Mouse (Mus musculus) cortical plate, adult 2 months (tissue): Measurements from ENCODE around the gene Thbd. TPM values are rescaled to one million over a fixed set of nuclear protein-coding genes. Genes with fewer than 3 reads are reported as not detected.

Experiments used
- H3K27ac ChIP-seq: fragments of 200-500 bp; 2 replicates; pipeline ENCODE4 v1.5.1; 2012; ENCODE audit warnings: low read length, control low read depth, inconsistent platforms; ENCODE audit not compliant: insufficient read depth
- H3K4me1 ChIP-seq: fragments of 200-500 bp; 2 replicates; pipeline ENCODE4 v1.6.1; 2011; ENCODE audit warnings: low read length; ENCODE audit not compliant: control insufficient read depth, insufficient read depth
- H3K4me3 ChIP-seq: fragments of 200-500 bp; 2 replicates; pipeline ENCODE4 v1.5.1; 2011; ENCODE audit warnings: mild to moderate bottlenecking, low read length, control low read depth; ENCODE audit not compliant: insufficient read depth
- CTCF ChIP-seq: fragments of 200-500 bp; IDR thresholded peaks from 2 replicates; pipeline ENCODE4 v1.5.1; 2011; ENCODE audit warnings: mild to moderate bottlenecking, control low read depth, low read length; ENCODE audit not compliant: insufficient read depth; ENCODE audit errors: extremely low read depth
- POLR2A ChIP-seq: fragments of 200-500 bp; IDR thresholded peaks from 2 replicates; pipeline ENCODE4 v1.6.1; 2011; ENCODE audit warnings: mild to moderate bottlenecking, low read length, control low read depth; ENCODE audit not compliant: insufficient read depth; ENCODE audit errors: extremely low read depth
- polyA plus RNA-seq: library from polyadenylated mRNA; depleted of rRNA; stranded (reverse); fragments of >200 nt; gene quantifications from 2 replicates; pipeline ENCODE4 v1.2.3, GENCODE M21; 2012; rRNA removed

The Thbd gene
- polyA plus RNA-seq: 10.0 and 14.4 TPM in 2 replicates

DNA sequence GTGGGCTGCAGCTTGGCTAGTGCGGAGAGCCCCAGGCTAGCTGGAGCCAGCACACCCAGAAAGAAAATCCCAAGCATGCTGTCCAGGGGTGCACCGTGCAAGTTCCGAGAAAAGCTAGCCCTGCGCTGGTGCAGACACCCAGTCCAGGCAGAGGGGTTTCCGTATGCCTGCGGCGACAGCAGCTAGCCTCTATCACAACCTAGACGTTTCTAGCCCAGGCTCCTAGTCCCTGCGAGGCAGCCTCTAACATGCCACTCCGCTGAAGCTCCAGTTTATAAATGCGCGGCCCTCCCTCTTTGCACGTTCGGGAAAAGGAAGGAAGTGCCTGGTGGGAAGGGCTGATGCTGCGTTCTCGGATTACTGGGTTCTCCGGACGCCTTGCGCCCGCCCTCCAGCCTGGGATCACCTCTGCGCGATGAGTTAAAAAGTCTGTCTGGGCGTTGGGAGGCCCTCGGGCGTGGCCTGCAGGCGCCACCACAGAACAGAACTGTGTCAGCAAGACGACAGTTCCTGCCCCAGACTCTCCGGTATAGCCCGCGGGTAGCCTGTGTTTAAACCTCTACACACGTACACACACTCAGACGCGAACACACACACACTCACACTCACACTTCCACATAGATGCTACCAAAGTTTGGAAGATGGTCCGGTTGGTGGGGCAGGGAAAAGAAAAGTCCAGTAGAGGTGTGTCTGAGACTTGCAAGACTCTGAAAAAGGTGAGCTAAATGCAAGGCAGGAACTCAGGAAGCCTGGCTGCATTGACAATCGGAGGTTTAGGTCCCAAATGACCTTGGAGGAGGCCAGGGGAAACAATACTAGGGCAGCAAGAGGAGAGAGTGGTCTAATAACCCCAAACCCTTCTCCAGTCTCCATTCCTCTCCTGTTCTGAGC lies at the start of gene Thbd:
Gene Thbd, minus strand, starts transcription at position 319 of the 891 bp plus-strand sequence.
- H3K4me1 ChIP-seq: no peaks in the 10 kb centered on the region
- peak within 1 kb of the TSS; percentile 0; the same call in 1 of the 2 replicates for H3K4me3 ChIP-seq
- H3K27ac ChIP-seq: peak within 1 kb of the TSS; percentile 26; the same call in 1 of the 2 replicates
- no peak for TF ChIP-seq CTCF
- TF ChIP-seq POLR2A: 0 out of 2 replicates have a peak, but pooled peaks have one; percentile 50

DNA sequence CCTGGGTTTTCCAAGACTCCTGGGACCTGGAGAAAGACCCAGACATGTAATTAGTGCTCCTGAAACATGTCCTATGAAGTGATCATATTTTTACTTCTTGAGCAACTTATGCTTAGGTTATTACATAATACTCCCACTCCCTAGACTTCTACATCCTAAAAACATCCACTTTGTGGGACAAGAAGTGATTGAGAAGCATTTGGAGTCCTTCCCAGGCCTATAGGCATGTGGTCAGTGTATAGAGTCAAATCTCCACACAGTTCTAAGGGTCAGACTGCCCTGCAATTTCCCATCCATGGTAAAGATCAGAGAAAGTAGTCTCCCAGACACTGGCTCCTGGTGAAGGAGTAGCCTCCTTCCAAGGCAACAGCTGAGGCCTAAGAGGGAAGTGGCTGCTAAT lies 47.4 kb upstream of the Thbd start:
- TF ChIP-seq POLR2A (no peak), CTCF (no peak)
- H3K4me1 ChIP-seq: peaks cover 2% of the 10 kb centered on the region; the same call in 1 of the 2 replicates
- no peak overlapping the region for H3K4me3 ChIP-seq
- no peak overlapping the region for H3K27ac ChIP-seq

DNA sequence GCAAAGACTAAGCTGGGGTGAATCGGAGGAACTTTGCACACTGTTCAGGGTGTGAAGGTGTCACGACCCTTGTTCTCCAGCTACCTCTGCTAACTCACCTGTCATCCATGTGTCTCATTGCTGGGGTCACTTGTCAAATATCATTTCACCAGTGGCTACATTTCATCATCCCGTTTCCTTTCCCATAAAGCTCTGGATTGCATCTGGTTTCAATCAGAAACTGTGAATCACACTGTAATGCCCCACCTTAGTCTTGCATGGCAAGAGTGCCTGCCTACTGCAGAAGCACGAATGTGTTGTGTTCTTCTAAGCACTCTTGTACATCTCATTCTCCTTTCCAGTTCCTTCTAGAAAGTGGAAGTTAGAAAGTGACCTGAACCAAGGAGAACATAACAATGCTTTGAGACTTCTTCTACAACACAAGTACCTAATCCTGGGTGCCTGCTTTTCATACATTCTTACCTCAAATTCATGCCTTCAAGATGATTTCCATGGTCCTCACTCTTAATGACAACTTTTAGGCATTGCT lies 46.1 kb upstream of the Thbd start:
- TF ChIP-seq CTCF: no peak
- no peak for TF ChIP-seq POLR2A
- no peak overlapping the region for H3K4me3 ChIP-seq
- H3K4me1 ChIP-seq: peaks cover 2% of the 10 kb centered on the region; the same call in 1 of the 2 replicates
- H3K27ac ChIP-seq: no peak overlapping the region

DNA sequence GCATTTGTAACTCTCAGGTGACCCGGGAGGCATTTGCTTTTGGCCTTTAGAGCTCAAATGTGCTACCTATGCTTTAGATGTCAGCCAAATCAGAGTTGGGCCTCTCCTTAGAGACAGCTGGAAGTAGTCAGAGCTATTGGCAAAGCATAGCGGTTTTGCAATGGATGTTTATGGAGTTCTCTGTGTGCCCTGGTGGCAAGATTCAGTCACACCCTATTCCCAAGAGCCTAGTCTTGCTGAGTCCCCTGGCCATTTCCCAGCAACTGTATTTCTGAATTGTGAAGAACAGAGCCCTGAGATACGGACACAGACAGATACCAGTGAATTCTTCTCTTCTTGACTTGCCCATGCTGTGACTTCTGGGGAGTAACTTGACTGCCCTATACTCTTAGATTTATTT lies 45.1 kb upstream of the Thbd start:
- Histone ChIP-seq H3K27ac (no peak overlapping the region), H3K4me3 (no peak overlapping the region), H3K4me1 (peaks cover 2% of the 10 kb centered on the region; the same call in 1 of the 2 replicates)
- no peak for TF ChIP-seq CTCF

DNA sequence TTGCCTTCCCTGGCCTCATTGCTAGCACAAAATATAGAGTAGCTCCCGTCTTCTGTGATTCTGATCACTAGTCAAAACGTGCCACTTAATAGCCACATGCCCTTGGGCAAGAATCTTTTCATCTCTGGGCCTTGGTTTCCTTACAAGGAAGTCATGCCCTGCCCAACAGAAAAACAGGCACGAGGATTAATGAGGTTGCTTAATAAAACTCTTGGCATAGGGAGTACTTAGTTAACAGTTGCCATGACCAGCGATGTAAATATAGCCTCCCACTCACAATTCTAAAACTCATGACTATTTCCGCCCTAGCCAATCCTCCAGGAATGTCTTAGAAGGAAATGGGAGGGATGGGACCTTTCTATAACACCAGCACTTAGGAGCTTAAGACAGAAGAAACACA lies 43.5 kb upstream of the Thbd start:
- no peak overlapping the region for H3K4me3 ChIP-seq
- H3K27ac ChIP-seq: no peak overlapping the region
- H3K4me1 ChIP-seq: peaks cover 2% of the 10 kb centered on the region; the same call in 1 of the 2 replicates
- TF ChIP-seq CTCF (no peak), POLR2A (no peak)

DNA sequence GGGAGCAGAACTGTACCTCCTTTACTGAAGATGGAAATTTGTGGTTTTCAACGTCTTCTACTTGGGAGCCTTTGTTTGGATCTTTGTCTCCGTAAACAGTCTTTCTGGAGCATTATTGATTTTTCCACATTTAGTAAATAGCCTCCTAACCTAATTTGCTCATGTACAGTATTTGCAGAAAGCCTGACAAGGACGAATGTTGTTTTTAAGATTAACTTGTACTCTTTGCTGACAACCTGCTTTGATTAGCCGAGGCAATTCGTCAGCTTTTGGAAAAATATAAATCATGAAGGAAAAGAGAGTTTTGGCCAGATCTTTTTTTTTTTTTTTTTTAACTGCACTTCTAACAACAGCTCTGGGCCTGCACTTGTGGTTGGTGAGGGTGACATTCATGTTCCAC lies 42.6 kb upstream of the Thbd start:
- TF ChIP-seq POLR2A (no peak), CTCF (no peak)
- Histone ChIP-seq H3K27ac (no peak overlapping the region), H3K4me3 (no peak overlapping the region), H3K4me1 (peaks cover 2% of the 10 kb centered on the region; the same call in 1 of the 2 replicates)

DNA sequence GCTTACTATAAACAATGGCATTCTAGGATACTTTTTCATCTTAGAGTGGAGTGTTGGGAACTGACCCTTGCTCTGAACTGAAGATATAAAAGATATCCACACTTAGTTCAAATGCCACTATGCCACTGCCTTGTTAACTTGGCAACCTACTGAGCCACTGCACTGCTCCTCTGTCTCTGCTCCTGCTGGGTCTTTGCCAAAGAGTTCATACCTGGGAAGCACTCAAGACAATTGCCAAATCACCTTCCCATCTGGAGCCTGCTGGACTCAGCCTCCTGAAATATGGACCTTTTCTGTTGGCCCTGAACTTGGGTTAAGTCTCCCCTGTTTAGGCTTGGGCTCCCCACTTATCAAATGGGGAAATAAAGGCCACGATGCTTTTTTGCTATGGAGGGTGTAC lies 41.7 kb upstream of the Thbd start:
- no peak for TF ChIP-seq CTCF
- TF ChIP-seq POLR2A: no peak
- H3K4me3 ChIP-seq: no peak overlapping the region
- H3K4me1 ChIP-seq: no peaks in the 10 kb centered on the region
- H3K27ac ChIP-seq: no peak overlapping the region

DNA sequence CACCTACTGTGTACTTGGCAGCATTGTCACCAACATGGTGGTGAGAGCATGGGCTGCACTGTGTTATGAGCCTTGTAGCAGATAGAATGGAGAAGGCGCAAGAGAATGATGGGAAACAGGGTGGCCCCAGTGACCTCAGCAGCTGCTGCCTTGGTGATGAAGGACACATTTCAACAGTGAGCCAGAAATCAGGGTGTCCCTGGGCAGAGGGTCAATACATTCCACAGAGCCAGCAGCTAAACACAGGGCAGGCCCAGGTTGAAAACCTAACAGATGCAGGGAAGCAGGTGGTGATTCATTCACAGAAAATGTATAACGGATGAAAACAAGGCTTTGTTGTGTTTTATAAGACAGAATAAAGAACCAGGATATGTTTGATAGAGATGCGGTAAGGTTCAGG lies 38.5 kb upstream of the Thbd start:
- no peak overlapping the region for H3K27ac ChIP-seq
- H3K4me1 ChIP-seq: no peaks in the 10 kb centered on the region
- TF ChIP-seq POLR2A (no peak), CTCF (no peak)
- no peak overlapping the region for H3K4me3 ChIP-seq

DNA sequence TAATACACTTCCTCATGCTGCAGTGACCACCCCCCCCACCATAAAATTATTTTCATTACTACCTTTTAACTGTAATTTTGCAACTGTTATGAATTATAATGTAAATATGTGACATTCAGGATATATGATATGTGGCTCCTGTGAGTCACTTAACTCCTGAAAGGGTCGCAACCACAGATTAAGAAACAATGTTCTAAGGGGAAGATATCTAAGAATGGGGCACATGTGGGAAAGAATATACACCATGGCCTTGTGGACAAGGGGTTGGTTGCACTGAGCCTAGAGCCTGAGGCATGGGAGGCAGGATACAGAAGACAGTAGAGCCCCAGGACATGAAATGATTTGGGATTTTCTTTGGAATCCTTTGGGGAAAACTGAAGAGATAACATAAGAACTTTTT lies 37.6 kb upstream of the Thbd start:
- TF ChIP-seq CTCF (no peak), POLR2A (no peak)
- no peaks in the 10 kb centered on the region for H3K4me1 ChIP-seq
- H3K4me3 ChIP-seq: no peak overlapping the region
- H3K27ac ChIP-seq: no peak overlapping the region

DNA sequence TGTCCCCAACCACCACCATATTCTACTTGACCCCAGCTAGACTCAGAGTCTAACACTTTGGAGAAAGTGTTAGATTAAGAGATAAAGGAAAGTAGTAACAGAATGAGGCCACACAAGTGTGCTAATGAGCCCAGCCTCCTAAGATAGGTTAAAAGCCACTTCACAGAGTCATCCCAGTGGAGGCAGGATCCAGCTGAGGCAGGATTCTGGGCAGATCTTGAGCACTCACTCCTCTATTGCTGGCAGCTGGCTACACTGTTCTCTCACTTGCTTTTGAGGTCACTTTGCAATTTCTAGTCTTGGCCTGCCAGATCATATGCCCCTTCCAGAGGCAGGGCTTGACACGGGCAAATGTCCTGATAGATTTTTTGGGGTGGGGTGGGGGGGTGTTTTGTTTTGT lies 36.5 kb upstream of the Thbd start:
- Histone ChIP-seq H3K4me1 (no peaks in the 10 kb centered on the region), H3K27ac (no peak overlapping the region), H3K4me3 (no peak overlapping the region)
- TF ChIP-seq POLR2A (no peak), CTCF (no peak)
